Mouse (Mus musculus): ENCODE results near the gene Gp9.

Gp9 gene

DNA sequence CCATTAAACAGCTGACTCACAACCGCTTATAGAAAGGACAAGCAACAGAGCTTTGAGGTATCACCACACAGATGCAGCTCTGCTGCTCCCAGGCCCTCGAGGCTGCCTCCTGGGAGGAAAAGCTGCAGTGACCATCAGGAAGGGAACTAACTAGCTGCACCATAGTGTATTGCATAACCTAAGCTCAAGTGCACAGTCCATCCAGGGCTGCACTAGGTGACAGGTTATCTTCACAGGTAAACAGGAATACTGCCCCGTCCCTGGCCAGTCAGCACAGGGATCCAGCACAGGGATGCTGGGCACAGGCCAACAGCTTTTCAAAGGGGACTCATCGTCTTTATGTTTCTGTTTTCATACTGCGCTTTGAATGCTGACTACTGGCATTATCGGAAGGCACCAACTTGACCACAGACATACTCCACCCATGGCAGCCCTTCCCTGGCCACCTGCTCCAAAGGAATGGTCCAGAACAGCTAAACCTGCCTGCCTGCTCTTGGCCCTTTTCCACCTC is 31.8 kb downstream of the Gp9 start:
- WGBS: 78% methylated on average over 6 of the region's 6 CpGs

GRCm38 (mm10) chr6:87810311-87810710 is 32.4 kb downstream of the Gp9 start:
- 42% methylated on average over 6 of the region's 6 CpGs for WGBS

DNA sequence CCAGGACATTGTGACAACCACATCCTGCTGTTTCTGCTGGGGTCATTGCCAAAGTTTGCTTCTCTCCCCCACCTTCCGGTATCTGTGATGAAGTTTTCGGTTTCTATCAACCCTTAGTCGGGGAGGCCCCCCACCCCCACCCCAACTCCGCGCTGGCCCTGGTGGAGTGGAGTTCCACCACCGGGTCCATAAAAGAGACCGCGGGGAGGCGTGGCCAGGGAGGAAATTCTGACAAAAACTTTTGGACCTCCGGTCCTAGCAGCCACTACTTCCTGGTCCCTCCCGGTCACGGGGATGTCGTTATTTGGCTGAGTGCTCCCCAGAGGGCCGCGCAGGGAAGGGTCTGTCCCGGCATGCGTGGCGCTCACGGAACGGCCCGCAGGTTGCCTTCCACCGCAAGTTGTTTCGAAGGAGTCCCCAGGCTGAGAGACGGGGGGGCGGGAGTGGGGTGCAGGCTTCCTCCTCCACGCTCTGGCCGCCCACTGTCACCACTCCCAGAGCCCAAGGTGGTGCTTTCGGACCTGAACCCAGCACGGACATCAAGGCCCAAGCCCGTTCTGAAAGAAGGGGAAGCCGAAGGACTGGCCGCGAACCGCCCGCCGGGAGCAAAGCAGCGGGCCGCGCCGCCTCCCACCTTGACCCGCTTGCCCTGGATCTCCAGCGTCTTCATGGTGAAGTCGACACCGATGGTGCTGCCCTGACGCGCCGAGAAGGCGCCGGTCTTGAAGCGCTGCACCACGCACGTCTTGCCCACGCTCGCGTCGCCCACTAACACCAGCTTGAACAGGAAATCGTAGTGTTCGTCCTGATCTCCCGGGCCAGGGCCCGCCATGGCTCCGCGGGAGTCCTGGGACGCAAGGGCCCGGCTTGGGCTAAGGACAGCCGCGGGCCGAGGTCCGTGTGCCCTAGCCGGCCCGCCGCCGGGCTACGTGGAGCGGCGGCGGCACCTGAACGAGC is 33.1 kb downstream of the Gp9 start:
- WGBS: 1% methylated on average over 77 of the region's 77 CpGs

DNA sequence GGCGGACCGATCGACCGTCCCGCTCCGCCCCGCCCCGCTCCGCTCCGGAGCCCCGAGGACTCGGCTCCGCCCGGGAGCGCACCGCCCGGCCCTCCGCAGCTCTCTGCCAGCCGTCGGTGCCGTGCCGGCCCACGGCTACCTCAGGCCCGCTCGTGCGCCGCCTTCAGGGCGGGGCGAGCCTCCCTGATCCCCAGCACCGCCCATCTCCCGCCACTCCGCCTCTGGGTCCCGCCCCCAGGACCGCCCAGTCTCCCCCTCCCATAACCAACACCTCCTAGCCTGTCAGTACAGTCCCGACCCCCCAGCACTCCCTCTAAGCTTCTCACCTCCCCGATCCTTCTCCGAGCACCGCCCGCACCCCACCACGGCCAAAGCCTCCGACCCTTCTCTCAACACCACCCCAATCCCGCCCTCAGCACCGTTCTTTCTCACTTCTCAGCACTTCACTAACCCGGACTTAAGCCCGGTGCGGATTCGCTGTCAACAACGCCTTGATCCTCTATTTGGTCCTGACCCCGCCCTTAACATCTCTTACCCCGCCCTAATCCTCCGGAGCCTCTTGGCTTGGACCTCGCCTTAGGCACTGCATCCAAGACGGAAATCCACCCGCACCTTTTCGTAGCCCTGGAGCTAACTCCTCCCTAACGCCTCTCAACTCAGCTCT is 33.9 kb downstream of the Gp9 start, which contains the start of gene Rab43:
Gene Rab43 (minus strand): TSS at position 490 of the 664 bp plus-strand sequence.
- 1% methylated on average over 53 of the region's 56 CpGs for WGBS

DNA sequence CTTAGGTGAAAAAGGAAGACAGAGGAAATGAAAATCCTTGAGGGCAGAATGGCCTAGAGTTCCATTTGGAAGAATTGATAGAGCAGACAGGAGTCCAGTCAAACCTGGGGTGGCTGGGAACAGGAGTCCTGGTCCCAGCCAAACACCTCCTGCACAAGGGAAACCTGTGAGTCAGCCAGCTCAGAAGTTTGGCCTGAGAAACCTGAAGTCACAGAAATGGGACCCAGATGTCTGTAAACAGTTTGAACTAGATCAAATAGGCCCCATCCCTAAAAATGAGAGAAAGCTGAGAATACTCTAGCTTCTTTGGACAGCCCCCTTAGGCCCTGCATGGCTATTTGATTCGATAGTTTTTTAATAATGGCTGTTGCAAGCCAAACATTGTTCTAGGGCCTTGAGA is 34.8 kb downstream of the Gp9 start:
- WGBS: 92% methylated on average over 1 of the region's 1 CpGs

- 92% methylated on average over 5 of the region's 5 CpGs for WGBS
Observed at GRCm38 (mm10) chr6:87814486-87814885, 36.6 kb downstream of the Gp9 start.

DNA sequence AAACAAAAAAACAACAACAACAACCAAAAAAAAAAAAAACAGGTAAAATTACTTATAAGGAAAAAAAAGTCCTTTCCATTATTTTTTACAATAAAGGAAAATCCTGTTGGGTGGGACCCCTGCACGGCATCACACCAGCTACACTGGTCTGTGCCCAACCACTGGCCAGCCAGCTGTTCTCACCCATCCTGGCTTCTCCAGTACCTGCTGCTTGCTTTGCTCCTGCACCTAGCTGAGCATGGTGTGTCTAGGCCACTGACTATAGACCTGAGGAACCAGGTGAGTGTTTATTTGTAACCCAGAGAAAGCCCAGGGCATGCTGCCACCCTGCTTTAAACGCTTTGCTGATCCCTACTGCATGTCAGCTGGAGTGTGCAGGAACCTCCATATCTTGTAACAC is 42.5 kb downstream of the Gp9 start:
- 95% methylated on average over 2 of the region's 2 CpGs for WGBS

Measured in cerebral cortex, adult 2 months (tissue).